Mouse (Mus musculus): ENCODE measurements around the gene Rfk.
A peak's percentile ranks its signal among the peaks of the same experiment; 100 is the strongest.

Rfk gene

GRCm38 (mm10) chr19:17385426-17385825 is 8.4 kb upstream of the Rfk start:
- no peak for DNase-seq

- DNase-seq, result no peak
Measured at GRCm38 (mm10) chr19:17386424-17386823, 7.4 kb upstream of the Rfk start.

DNA sequence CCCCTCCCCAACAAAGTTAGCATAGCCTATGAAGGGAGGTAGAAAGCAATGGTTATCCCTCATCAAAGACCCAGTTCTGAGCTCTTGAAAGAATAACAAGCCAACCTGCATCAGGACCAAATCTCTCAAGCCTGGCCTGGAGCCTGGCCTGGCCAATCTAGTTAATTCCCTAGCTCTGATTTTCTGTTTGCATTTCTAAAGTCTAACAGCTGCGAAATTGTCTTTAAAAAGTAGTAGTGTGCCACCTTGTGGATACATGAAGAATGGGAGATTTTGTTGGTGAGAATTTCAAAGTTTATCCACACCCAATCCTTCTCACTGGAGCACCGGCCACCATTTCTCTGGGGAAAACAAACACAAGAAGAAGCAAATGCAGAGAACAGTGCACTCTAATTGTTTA is 5.4 kb upstream of the Rfk start:
- DNase-seq, result no peak

- no peak for DNase-seq
Measured at GRCm38 (mm10) chr19:17392866-17393265, 977 bp upstream of the Rfk start.

DNA sequence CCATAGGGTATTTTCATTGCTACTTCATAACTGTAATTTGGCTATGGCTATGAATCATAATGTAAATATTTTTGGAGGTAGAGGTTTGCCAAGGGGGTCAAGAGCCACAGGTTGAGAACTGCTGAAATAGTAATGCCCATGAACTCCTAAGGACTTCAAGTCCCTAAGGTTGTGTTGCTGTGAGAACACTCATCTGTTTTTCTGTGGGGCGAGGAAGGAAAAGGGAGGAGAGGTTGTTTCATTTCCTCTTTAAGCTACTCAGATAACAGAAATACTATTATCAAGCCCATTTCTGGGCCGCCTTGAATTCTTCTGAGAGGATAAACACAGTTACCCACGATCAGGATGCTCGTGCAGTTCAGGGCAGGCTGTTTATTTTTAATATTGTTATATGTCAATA is 3.0 kb downstream of the Rfk start:
- peak in 1 of 2 experiments; percentile 56 for DNase-seq

- DNase-seq, result no peak
Measured at GRCm38 (mm10) chr19:17397922-17398321, 4.1 kb downstream of the Rfk start.

DNA sequence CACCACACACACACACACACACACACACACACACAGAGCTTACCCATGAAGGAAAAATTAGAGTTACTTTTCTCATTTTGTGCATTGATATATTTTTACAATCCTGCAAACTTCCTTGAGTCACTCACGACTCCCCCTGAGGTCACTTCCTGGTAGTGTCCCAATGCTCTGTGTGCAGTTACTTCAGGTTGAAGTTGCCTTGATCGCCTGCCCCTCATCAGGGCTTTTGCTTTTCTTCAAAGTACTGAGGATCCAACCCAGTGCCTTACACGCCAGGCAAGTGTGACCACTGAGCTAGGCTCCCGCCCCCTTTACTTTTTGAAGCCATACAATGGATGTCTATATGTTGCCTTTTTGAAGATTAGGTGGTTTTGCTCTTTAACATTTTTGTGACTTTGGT is 6.1 kb downstream of the Rfk start:
- no peak for DNase-seq

DNA sequence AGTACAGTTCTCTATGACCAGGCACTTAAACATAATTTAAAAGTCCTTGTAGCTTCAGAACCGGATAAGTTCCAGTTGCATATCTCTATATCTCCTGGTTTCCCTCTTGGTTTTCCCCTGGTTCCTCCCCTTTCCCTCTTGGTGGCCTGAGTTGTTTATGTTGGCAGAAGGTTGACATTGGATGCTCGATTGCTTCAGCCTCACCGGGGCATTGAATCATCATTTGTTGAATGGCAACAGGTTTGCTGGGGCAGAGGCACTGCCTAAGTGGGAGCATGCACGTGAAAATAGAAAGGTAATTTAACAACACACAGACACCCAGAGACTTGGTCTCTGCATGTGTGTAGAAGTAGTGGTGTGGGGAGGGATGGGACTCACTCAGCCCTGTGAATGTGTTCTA is 6.7 kb downstream of the Rfk start:
- peak in 1 of 2 experiments; percentile 42 for DNase-seq

GRCm38 (mm10) chr19:17403175-17403574 is 9.3 kb downstream of the Rfk start:
- DNase-seq, result no peak

DNA sequence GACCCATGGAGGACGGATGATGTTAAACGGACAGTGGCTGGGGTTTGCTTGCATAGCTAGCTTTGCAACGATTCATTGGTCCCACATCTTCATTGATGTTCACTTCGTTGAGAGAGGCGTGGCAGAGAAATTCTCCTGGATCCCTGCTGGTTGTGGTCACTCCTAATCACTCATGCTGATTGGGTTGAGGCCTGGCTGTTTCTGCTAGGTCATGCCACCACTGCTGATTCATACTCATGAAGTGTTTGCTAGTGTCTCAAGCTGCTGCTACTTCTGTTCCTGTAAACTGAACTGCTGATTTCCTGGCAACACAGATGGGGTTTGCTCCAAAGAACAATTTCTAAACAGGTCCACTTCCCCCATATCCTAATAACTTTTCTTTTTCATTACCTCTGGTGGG is 13.0 kb downstream of the Rfk start:
- DNase-seq, result no peak

GRCm38 (mm10) chr19:17408591-17408990 is 14.7 kb downstream of the Rfk start:
- no peak for DNase-seq

- no peak for DNase-seq
Measured at GRCm38 (mm10) chr19:17409351-17409750, 15.5 kb downstream of the Rfk start.

GRCm38 (mm10) chr19:17410465-17411065 is 16.7 kb downstream of the Rfk start:
- no peak for DNase-seq

GRCm38 (mm10) chr19:17412915-17413459 is 19.1 kb downstream of the Rfk start:
- DNase-seq, result no peak

DNA sequence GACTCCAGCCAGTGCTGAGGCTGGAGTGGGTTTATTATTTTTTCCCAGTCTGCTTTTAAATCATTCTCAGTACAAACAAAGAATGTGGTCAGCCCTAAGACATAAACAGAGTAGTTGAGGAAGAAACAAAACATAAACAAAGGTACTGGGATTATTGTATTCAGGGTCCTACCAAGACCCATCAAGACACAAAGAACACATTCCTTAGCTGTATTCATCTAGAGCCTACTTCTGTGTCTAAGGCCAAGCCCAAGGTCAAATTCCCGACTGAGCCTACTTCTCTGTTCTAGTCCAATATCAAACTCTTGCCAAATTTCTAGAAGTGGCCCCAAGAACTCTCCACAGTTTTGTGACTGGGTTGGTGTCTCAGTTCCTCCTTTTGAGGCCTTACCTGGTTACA is 24.0 kb downstream of the Rfk start:
- no peak for DNase-seq

DNA sequence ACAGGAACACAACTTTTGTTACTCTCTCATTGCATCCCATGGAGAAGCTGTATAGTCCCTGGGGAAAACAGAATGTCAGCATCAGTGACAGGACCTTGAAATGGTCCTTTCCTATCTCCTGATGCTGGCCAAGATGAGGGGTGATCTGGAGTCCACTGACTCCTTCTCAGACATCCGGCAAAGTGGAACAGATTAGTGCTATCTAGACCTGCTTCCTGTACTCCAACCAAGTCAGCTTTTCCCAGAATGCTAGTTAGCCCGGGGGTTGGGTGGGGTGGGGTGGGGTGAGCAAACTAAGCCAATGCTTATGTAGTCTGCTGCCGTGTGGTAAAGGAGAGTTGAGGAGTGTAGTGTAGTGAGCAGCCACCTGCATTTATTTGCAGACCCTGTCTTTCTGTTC is 29.5 kb downstream of the Rfk start:
- no peak for DNase-seq

DNA sequence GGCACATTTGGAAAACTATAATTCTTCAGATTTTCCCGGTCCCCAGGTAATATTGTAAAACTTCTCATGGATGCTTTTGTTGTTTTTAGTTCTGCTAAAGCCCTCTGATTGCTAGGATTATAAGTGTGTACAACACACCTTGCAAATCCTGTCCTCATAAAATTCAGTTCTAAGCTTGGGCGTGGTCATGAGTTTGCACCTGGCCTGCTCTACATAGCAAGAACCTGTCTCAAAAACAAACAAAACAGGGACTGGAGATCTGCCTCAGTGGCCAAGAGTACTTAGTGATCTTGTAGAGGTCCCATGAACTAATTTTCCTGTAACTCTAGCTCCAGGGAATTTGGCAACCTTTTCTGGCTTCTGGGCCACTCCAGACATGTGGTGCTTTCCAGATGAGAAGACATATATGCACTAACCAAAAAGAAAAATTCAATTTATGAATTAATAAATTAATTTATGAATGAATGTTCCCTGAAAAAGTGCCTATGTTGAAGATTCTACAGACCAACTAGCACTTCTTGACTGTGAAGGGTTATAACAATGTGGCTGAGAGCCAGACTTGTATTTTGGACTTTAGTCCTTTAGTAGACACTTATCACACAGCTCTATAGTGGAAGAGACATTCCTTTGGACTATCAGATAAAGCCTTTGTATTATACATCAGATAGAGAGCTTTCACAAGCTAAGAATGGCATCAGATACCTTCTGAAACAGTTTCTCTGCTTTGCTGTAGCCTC is 34.1 kb downstream of the Rfk start:
- DNase-seq, result peak in 1 of 2 experiments; percentile 11

DNA sequence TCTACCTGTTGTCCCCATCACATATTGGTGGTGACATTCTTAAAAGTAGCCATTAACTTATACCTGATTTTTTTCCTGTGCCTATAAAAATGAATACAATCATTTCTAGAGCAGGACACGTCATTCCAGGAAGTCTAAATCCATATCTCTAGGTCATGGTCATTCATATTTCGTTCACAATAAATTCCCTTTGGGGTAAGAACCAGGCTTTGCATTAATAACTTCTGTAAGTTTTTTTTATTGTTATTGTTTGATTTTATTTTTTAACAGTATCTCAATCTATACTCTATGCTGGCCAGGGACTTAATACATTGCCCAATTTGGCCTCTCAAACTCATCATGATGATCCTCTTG is 34.7 kb downstream of the Rfk start:
- no peak for DNase-seq

DNA sequence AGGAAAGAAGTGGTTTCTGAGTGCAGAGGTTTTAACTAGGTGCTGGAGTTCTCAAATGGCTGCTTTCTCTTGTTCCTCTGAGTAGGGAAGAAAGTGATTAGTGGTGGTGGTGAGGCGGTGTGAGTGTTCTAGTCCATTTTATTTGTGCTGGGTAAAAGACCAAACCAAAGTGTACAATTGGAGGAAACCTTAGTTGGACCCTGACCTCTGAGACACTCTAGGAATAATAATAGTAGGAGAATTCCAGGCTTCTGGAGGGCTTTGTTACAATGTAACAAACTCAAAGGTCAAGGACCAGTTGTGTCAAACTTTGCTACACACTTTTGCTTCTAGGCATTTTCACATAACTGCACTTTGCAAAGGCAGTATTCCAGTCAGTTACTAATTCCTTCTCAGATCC is 42.8 kb downstream of the Rfk start:
- no peak for DNase-seq

DNA sequence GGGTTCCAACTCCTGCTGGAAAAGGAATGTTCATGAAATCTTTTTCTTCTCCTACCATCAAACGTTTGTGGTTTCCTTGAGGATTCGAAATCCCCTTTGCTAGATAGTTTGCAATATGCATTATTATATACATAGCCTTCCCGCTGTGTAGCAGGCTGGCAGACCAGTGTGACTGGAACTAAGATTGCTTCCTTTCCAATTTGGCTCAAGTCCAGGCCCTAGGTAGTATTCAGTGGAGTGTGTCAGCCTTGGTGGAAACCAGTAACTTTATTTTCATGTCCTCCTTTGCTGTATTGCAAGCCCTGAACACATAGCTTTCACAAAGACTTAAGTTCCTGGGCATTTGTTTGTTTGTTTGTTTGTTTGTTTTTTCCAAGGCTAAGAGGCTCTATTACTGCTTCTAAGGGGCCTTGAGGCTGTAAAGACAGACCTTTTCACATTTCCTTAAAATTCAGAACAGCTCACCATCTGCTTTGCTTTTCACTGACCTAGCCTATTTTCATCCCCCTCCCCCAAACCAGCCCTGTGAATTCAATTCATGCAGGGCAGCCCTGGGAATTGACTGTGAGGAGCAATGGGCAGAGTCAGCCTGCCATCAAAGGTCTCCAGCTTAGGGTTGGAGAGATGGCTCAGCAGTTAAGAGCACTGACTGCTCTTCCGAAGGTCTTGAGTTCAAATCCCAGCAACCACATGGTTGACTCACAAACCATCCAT is 45.8 kb downstream of the Rfk start:
- DNase-seq, result no peak

GRCm38 (mm10) chr19:17443581-17443980 is 49.7 kb downstream of the Rfk start:
- DNase-seq, result no peak

All from lung, adult 18-20 months (tissue).